Mouse (Mus musculus): ENCODE data around the gene Gm14214. TPM values are rescaled to one million over a fixed set of nuclear protein-coding genes. Genes with fewer than 3 reads are reported as not detected.

Gene Gm14214
- not detected in 2 replicates for polyA plus RNA-seq (2015; fragmentation: Nextera tagmentation; extraction: Ambion mirVana)

- H3K27me3 ChIP-seq (ENCODE audit: insufficient read depth, low read length): no peaks in the 10 kb centered on the region
- H3K9ac ChIP-seq (replicated peaks; ENCODE audit: low read length): no peak within 1 kb of the TSS
- H3K36me3 ChIP-seq (ENCODE audit: insufficient read depth, low read length): no peaks in the 10 kb centered on the region
- no peak for ATAC-seq (ENCODE audit: low FRiP score, low TSS enrichment)
- 0 out of 2 replicates have a peak, but pooled peaks cover 2% of the 10 kb centered on the region for H3K4me1 ChIP-seq (ENCODE audit: insufficient read depth, low read length)
- no peak within 1 kb of the TSS for H3K27ac ChIP-seq (ENCODE audit: low read length)
- H3K4me3 ChIP-seq (ENCODE audit: low read length): no peak within 1 kb of the TSS
- H3K9me3 ChIP-seq (ENCODE audit: low read length): peaks cover 5% of the 10 kb centered on the region; the same call in 1 of the 2 replicates
- no peak within 1 kb of the TSS for H3K4me2 ChIP-seq (replicated peaks; ENCODE audit: low read depth, low read length)
Observed at GRCm38 (mm10) chr2:154769930-154770329, at the start of gene Gm14214. Gm14214 (minus strand) TSS chr2:154770030.

GRCm38 (mm10) chr2:154818599-154818998, 48.8 kb upstream of the Gm14214 start:
- H3K27me3 ChIP-seq (ENCODE audit: insufficient read depth, low read length): no peaks in the 10 kb centered on the region
- no peak overlapping the region for H3K4me3 ChIP-seq (ENCODE audit: low read length)
- H3K4me2 ChIP-seq (replicated peaks; ENCODE audit: low read depth, low read length): no peak overlapping the region
- no peaks in the 10 kb centered on the region for H3K36me3 ChIP-seq (ENCODE audit: insufficient read depth, low read length)
- 80% methylated on average over 1 of the region's 1 CpGs for WGBS
- no peak overlapping the region for H3K9ac ChIP-seq (replicated peaks; ENCODE audit: low read length)
- H3K27ac ChIP-seq (ENCODE audit: low read length): peak overlapping the region; percentile 43; the same call in 1 of the 2 replicates
- ATAC-seq (ENCODE audit: low FRiP score, low TSS enrichment): no peak
- H3K4me1 ChIP-seq (ENCODE audit: insufficient read depth, low read length): peaks cover 26% of the 10 kb centered on the region
- no peaks in the 10 kb centered on the region for H3K9me3 ChIP-seq (ENCODE audit: low read length)

- Histone ChIP-seq H3K27me3 (ENCODE audit: insufficient read depth, low read length) (no peaks in the 10 kb centered on the region), H3K4me3 (ENCODE audit: low read length) (no peak overlapping the region), H3K4me2 (replicated peaks; ENCODE audit: low read depth, low read length) (no peak overlapping the region), H3K27ac (ENCODE audit: low read length) (no peak overlapping the region), H3K36me3 (ENCODE audit: insufficient read depth, low read length) (no peaks in the 10 kb centered on the region), H3K4me1 (ENCODE audit: insufficient read depth, low read length) (peaks cover 26% of the 10 kb centered on the region), H3K9me3 (ENCODE audit: low read length) (no peaks in the 10 kb centered on the region), H3K9ac (replicated peaks; ENCODE audit: low read length) (no peak overlapping the region)
- 15% methylated on average over 1 of the region's 1 CpGs for WGBS
- ATAC-seq (ENCODE audit: low FRiP score, low TSS enrichment): no peak
Observed at GRCm38 (mm10) chr2:154817788-154818187, 48.0 kb upstream of the Gm14214 start.

- Histone ChIP-seq H3K36me3 (ENCODE audit: insufficient read depth, low read length) (no peaks in the 10 kb centered on the region), H3K4me1 (ENCODE audit: insufficient read depth, low read length) (peaks cover 26% of the 10 kb centered on the region), H3K9ac (replicated peaks; ENCODE audit: low read length) (no peak overlapping the region), H3K27ac (ENCODE audit: low read length) (no peak overlapping the region), H3K9me3 (ENCODE audit: low read length) (no peaks in the 10 kb centered on the region), H3K4me2 (replicated peaks; ENCODE audit: low read depth, low read length) (no peak overlapping the region), H3K4me3 (ENCODE audit: low read length) (no peak overlapping the region), H3K27me3 (ENCODE audit: insufficient read depth, low read length) (no peaks in the 10 kb centered on the region)
- no peak for ATAC-seq (ENCODE audit: low FRiP score, low TSS enrichment)
- 32% methylated on average over 3 of the region's 3 CpGs for WGBS
Observed at GRCm38 (mm10) chr2:154817089-154817488, 47.3 kb upstream of the Gm14214 start.

- Histone ChIP-seq H3K4me3 (ENCODE audit: low read length) (no peak overlapping the region), H3K4me1 (ENCODE audit: insufficient read depth, low read length) (peaks cover 34% of the 10 kb centered on the region), H3K9ac (replicated peaks; ENCODE audit: low read length) (no peak overlapping the region), H3K36me3 (ENCODE audit: insufficient read depth, low read length) (no peaks in the 10 kb centered on the region), H3K9me3 (ENCODE audit: low read length) (no peaks in the 10 kb centered on the region), H3K4me2 (replicated peaks; ENCODE audit: low read depth, low read length) (no peak overlapping the region), H3K27ac (ENCODE audit: low read length) (no peak overlapping the region), H3K27me3 (ENCODE audit: insufficient read depth, low read length) (no peaks in the 10 kb centered on the region)
- 92% methylated on average over 2 of the region's 2 CpGs for WGBS
- ATAC-seq (ENCODE audit: low FRiP score, low TSS enrichment): no peak
Observed at GRCm38 (mm10) chr2:154813426-154813825, 43.6 kb upstream of the Gm14214 start.

- H3K9me3 ChIP-seq (ENCODE audit: low read length): no peaks in the 10 kb centered on the region
- H3K36me3 ChIP-seq (ENCODE audit: insufficient read depth, low read length): no peaks in the 10 kb centered on the region
- no peak overlapping the region for H3K4me3 ChIP-seq (ENCODE audit: low read length)
- H3K9ac ChIP-seq (replicated peaks; ENCODE audit: low read length): no peak overlapping the region
- H3K4me2 ChIP-seq (replicated peaks; ENCODE audit: low read depth, low read length): no peak overlapping the region
- peaks cover 22% of the 10 kb centered on the region for H3K4me1 ChIP-seq (ENCODE audit: insufficient read depth, low read length)
- no peak overlapping the region for H3K27ac ChIP-seq (ENCODE audit: low read length)
- 57% methylated on average over 1 of the region's 1 CpGs for WGBS
- ATAC-seq (ENCODE audit: low FRiP score, low TSS enrichment): no peak
- H3K27me3 ChIP-seq (ENCODE audit: insufficient read depth, low read length): no peaks in the 10 kb centered on the region
Observed at GRCm38 (mm10) chr2:154810821-154811220, 41.0 kb upstream of the Gm14214 start.

GRCm38 (mm10) chr2:154809107-154809762, 39.4 kb upstream of the Gm14214 start:
- Histone ChIP-seq H3K27ac (ENCODE audit: low read length) (no peak overlapping the region), H3K36me3 (ENCODE audit: insufficient read depth, low read length) (no peaks in the 10 kb centered on the region), H3K9ac (replicated peaks; ENCODE audit: low read length) (no peak overlapping the region), H3K4me1 (ENCODE audit: insufficient read depth, low read length) (peaks cover 28% of the 10 kb centered on the region), H3K4me2 (replicated peaks; ENCODE audit: low read depth, low read length) (no peak overlapping the region), H3K9me3 (ENCODE audit: low read length) (no peaks in the 10 kb centered on the region), H3K4me3 (ENCODE audit: low read length) (no peak overlapping the region), H3K27me3 (ENCODE audit: insufficient read depth, low read length) (no peaks in the 10 kb centered on the region)
- peak; percentile 61; the same call in 1 of the 2 replicates for ATAC-seq (ENCODE audit: low FRiP score, low TSS enrichment)
- WGBS: 82% methylated on average over 1 of the region's 1 CpGs

GRCm38 (mm10) chr2:154807689-154808088, 37.9 kb upstream of the Gm14214 start:
- Histone ChIP-seq H3K36me3 (ENCODE audit: insufficient read depth, low read length) (no peaks in the 10 kb centered on the region), H3K9ac (replicated peaks; ENCODE audit: low read length) (no peak overlapping the region), H3K4me2 (replicated peaks; ENCODE audit: low read depth, low read length) (no peak overlapping the region), H3K4me1 (ENCODE audit: insufficient read depth, low read length) (peaks cover 41% of the 10 kb centered on the region), H3K27ac (ENCODE audit: low read length) (no peak overlapping the region), H3K9me3 (ENCODE audit: low read length) (no peaks in the 10 kb centered on the region), H3K4me3 (ENCODE audit: low read length) (no peak overlapping the region), H3K27me3 (ENCODE audit: insufficient read depth, low read length) (no peaks in the 10 kb centered on the region)
- 48% methylated on average over 1 of the region's 1 CpGs for WGBS
- no peak for ATAC-seq (ENCODE audit: low FRiP score, low TSS enrichment)

- H3K4me1 ChIP-seq (ENCODE audit: insufficient read depth, low read length): peaks cover 29% of the 10 kb centered on the region
- H3K9me3 ChIP-seq (ENCODE audit: low read length): no peaks in the 10 kb centered on the region
- H3K4me2 ChIP-seq (replicated peaks; ENCODE audit: low read depth, low read length): no peak overlapping the region
- H3K27ac ChIP-seq (ENCODE audit: low read length): no peak overlapping the region
- H3K4me3 ChIP-seq (ENCODE audit: low read length): no peak overlapping the region
- ATAC-seq (ENCODE audit: low FRiP score, low TSS enrichment): no peak
- H3K27me3 ChIP-seq (ENCODE audit: insufficient read depth, low read length): no peaks in the 10 kb centered on the region
- H3K9ac ChIP-seq (replicated peaks; ENCODE audit: low read length): no peak overlapping the region
- WGBS: 69% methylated on average over 4 of the region's 4 CpGs
- 0 out of 2 replicates have a peak, but pooled peaks cover 5% of the 10 kb centered on the region for H3K36me3 ChIP-seq (ENCODE audit: insufficient read depth, low read length)
Observed at GRCm38 (mm10) chr2:154803845-154804244, 34.0 kb upstream of the Gm14214 start.

- no peaks in the 10 kb centered on the region for H3K27me3 ChIP-seq (ENCODE audit: insufficient read depth, low read length)
- H3K4me3 ChIP-seq (ENCODE audit: low read length): no peak overlapping the region
- no peak overlapping the region for H3K4me2 ChIP-seq (replicated peaks; ENCODE audit: low read depth, low read length)
- H3K9ac ChIP-seq (replicated peaks; ENCODE audit: low read length): no peak overlapping the region
- H3K27ac ChIP-seq (ENCODE audit: low read length): no peak overlapping the region
- 0 out of 2 replicates have a peak, but pooled peaks cover 5% of the 10 kb centered on the region for H3K36me3 ChIP-seq (ENCODE audit: insufficient read depth, low read length)
- H3K9me3 ChIP-seq (ENCODE audit: low read length): no peaks in the 10 kb centered on the region
- ATAC-seq (ENCODE audit: low FRiP score, low TSS enrichment): no peak
- peaks cover 28% of the 10 kb centered on the region for H3K4me1 ChIP-seq (ENCODE audit: insufficient read depth, low read length)
- WGBS: 86% methylated on average over 1 of the region's 1 CpGs
Observed at GRCm38 (mm10) chr2:154803372-154803771, 33.5 kb upstream of the Gm14214 start.

All from kidney, embryonic 16.5 days (tissue).